Mouse (Mus musculus) frontal cortex, postnatal 14 days (tissue): ENCODE measurements around the gene Mblac2.
"Not testable (repeated sequence)": the region's sequence is repeated elsewhere in the genome, so short reads cannot be mapped to it uniquely, and the experiment has no call there.

Experiments used
- DNase-seq, 2 experiments: peaks; one replicate each; pipeline ENCODE4 v3.0.0; 2022; ENCODE audit warnings: low spot score in 2 of 2

Mblac2 gene

DNA sequence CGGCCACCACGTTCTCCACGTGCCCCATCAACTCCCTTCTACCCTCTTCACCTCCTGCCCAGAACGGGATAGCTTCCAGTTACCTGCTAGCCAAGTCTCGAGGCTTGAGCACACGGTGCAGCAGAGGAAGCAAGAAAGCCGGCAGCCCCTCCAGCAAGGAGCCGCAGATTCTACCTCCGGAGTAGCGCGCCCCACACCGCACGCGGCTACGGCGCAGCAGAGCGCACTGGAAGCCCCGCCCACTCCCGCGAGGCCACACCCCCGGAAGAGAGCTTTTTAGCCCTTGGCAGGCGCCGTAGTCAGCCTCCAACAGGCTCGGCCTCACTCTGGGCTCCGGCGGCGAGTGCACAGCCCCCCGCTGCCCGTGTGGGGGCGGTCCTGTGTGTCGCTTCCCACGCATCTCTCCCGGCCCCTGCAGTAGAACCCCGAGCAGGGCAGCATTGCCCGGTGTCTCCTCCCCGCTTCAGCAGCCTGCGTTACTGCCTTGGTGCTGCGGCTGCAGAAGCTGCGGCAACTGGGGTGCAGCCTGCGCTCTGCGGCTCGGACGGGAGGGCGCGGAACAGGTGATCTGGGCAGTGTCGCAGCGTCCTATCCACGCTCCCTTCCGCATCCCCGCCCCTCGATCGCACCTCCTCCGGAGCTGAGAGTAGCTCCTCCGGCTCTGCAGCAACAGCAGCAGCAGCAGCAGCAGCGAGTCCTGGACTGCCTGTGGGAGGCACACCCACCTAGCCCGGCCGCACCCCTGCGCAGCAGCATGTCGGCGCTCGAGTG is at the start of gene Mblac2, which contains the start of gene Polr3g:
Mblac2 (plus strand) TSS at position 567 of the 771 bp plus-strand sequence.
Polr3g (minus strand) TSS at position 239 of the 771 bp plus-strand sequence.
- peak; percentile 90 to 94 for DNase-seq

DNA sequence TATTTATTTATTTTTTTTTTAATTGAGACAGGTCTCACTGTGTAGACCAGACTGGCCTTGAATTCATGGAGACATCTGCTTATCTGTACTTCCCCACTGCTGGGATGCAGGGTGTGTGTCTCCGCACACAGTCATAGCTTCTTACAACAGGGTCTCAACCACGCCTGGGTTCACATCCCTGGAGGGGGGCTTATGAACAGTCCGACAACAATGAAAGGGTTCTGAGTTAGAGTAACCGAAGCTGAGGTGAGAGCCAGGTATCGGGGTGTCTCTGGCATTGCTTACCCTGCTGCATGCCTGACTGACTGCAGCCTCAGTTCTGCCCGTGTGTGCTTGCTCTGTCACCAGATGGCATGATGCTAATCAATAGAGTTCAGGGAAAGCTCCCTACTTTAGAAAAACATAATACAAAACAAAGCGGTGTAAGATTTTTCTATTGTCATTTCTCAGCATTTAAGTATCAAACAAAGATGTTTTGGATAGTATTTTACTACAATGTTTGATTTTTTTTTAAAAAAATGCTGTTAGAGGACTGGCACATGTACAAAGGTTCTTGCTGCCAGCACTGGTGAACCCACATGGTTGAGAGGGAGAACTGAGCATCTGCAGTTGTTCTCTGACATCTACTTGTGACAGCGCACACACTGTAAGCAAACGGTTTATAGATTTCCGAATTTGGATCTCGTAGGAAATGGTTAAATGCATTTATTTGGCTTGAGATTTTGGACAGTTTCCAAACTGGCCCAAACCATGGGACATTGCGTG is 47.4 kb upstream of the Mblac2 start:
- no peak for DNase-seq

DNA sequence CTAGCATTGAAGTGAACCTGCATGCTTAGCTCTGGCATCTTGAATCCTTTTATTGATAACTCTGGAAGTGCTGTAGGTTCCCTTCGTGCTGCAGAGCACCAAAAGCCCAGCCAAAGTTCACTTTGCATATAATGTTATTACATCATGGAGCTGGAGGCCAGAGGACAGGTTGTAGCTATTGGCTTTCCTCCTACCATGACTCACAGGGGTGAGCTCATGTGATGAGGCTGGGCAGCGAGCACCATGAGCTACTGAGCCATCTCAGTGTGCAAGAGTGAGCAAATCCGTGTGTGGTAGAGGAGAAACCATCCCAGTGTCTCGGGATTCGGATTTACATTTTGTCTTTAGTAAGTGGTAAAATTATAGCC is 46.8 kb upstream of the Mblac2 start:
- no peak for DNase-seq

DNA sequence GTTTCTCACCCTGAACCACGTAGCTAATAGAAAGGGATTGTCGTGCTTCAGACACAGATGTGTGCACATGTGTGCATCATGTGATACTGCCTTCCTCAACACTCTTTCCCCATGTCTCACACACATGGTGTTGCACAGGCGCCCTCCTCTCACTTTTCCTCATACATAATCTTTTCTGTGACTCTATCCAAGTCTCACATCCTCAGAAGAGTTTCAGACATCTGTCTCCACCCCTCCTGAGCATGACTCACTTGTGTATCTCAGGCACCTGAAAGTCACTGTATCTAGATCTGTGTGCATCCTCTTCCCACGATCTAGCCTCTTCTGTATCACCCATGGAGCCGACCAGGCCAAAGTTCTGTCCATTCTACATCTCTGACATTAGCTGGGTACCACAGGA is 43.4 kb upstream of the Mblac2 start:
- DNase-seq = no peak

DNA sequence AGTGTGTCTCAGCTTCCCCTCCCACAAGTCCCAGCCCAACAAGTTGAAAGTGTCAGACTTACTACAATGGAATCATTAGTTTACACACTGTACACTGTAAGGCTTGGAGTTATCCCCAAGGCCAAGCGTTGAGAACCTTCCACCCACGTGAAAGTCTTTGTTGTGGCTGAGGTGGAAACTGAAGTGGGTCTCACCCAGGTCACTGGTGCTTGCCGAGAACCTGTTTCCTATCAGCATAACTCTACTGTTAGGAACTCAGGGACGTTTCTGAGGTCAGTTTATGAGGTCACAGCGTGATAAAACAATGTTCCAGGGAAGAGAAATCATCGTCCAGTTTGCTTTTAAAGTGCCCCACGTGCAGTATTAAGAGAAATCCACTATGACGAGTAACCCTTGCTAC is 35.8 kb upstream of the Mblac2 start:
- DNase-seq = no peak

DNA sequence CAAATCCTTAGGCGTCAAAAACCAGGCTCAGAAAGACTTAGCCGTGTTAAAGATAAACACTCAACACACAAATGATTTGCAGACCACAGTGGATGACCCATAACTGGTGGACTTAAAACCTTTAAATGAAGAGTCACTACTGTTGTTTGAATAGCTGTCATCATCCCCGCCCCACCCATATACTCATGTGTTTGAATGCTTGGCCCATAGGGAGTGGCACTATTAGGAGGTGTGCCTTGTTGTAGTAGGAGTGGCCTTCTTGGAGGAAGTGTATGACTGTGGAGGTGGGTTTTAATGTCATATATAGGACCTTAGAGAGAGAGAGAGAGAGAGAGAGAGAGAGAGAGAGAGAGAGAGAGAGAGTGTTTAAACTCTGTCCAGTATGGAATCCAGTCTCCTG is 28.0 kb upstream of the Mblac2 start:
- DNase-seq = no peak

DNA sequence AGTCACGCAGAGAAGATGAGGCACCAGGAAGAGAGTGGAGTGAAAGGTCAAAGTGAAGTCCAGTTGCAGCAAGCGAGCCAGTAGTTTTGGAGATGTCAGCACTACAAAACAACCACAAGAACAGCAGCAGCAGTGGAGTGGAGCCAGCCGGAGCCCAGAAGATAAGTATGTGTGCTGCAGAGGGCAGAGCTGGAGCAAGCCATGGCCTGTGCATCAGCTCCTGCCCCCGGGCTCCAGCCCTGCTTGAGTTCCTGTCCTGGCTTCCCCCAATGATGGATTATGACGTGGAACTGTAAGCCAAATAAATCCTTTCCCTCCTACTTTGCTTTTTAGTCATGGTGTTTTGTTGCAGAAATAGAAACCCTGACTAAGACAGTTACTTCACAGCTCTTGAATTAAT is 26.9 kb upstream of the Mblac2 start:
- no peak for DNase-seq

DNA sequence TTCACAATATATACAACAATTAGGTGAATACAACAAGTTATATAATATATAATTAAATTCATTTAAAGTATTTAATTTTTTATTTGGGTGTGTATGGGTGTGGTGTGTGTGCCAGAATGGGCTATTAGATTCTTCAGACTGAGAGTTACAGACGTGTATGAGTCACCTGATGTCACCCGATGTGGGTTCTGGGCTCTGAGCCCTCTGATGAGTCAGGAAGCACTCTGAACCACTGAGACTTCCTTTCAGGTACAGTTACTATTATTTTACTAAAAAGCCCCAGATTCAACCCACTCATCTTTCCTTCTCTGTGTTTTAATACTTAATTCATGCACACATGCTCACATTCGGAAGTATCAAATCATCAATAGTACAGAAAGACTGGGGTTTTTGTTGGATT is 26.3 kb upstream of the Mblac2 start:
- DNase-seq = no peak

DNA sequence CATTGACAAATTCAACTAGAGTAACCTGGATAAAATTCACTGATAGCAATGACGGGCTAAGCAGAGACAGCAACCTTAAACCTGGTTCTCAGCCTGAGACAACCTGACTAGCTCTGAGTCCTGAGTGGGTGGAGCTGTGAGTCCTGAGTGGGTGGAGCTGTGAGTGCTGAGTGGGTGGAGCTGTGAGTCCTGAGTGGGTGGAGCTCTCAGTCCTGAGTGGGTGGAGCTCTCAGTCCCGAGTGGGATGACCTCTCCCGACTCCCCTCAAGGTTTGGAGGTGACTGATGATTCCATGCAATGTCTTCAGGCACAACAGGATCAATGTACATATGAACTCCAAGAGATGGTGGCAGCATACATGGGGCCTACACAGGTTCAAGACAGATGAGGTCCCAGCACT is 21.6 kb upstream of the Mblac2 start:
- DNase-seq = no peak

DNA sequence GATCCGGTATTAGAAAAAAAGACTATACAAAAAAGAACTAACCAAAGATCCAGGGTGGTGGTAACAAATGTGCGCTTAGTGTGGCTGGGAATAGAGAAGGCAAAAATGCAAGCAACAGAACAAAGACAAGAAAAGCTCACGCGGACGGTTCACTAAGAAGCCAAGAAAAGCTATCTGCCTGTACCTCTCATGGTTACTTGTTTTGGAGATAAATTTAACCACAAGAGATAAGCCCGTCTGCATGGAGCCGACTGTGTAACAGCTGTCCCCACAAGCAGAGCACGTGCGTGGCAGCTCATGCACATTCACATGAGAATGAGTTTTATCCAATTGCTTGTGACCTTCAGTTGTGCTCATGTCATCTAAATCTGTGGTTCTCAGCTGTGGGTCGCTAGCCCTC is 20.7 kb upstream of the Mblac2 start:
- no peak for DNase-seq

DNA sequence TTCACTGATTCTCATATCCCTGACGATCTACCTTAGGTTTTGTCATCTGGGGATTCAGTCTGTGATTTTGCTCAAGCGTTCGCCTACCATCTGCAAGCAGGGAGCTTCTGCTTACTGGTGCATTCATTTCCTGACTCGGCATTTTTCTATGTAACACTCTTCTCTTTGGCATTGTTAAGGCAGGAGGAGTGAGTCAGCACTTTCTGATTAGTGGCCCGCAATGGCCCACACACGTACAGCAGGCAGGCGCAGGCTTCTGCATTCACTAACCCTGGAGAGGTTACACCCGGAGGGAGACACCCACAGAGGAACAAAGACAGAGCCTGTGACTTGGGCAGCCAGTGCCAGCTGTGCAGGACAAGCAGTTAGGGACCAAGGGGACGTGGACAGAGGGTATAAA is 19.5 kb upstream of the Mblac2 start:
- DNase-seq = no peak

DNA sequence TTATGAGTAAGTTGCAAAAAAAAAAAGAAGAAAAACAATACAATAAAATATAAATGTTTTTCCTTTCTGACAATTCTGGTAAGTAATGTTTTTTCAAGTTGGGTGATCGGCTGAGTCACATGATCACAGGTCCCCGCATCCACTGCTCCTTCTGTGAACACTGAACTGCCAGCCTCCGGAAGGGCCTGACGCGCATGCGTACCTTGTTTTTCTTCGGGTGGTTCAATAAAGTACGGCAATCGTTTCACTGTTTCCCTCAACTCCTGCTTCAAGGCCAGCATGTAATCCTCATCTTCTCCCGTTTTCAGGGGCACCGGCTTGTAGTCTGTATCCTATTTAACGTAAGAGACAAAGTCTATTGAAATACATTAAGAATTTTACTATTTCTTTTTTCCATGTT is 16.7 kb upstream of the Mblac2 start:
- no peak for DNase-seq

DNA sequence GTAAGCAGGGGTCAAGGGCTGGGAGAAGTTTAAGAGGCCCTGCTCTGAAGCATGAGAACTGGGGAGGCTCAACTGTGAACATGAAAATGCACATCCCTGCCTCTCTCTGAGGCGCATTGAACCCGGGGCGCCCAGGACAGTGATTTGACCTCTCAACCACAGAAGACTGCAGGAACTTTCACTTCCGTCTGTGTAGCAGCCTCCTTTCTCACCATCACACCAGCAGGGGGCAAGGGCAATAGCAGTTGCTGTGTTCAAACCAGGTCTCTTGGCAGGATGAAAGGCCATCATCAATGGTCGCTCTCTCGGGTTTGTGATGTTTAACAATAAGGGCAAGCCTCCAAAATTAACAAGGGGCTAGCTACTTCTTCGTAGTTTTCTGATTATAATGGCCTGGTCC is 8.0 kb upstream of the Mblac2 start:
- DNase-seq = no peak

DNA sequence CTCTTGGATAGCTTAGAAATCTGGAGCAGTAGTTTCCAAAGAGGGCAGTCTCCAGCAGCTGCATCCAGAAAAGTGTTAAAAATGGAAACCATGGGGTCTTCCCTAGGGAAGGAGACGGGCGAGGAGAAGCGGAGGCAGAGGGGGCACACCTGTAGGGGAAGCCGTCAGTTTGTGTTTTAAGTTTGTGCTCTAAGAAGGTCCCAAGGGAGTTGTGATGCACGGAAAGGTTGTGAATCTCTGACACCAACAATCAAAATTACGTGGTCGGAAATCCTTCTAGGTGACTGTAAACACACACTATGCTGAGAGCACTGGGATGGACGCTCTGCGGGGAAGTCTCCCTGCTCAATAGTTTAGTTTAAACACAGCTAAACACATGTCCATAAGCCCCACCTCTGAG is 7.5 kb upstream of the Mblac2 start:
- DNase-seq = no peak

DNA sequence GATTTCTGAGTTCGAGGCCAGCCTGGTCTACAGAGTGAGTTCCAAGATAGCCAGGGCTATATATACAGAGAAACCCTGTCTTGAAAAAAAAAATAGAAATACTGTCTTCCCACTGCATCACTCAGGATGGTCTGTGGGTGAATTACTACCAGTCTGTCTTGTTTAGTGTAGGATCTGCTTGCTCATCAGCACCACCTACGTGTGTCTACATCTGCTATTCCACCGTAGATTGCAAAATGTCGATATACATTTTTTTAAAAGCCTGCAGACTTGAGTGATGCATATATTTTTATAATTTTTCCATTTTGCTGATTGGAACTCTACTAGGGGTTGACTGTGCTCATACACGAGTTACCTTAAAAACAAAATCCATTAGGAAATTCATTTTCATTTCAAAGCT is 4.8 kb upstream of the Mblac2 start:
- no peak for DNase-seq

DNA sequence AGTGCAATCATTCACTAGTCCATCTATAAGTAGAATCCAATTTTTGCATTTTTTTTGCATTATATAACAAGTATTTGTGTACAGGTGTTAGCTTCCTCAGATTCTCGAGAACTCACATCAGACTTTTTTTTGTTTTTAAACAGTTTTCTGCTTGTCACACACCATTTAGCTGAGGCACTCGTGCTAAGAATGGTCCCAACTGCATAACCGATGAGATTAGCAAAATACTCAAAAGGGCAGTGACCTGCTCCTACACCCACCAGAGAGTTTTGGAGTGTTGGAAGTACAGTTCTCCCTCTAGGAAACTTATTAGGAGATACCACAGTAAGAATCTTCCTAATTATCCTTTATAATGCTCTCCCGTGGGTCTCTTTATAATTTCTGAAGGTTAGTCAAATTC is 1.3 kb upstream of the Mblac2 start:
- DNase-seq = no peak

DNA sequence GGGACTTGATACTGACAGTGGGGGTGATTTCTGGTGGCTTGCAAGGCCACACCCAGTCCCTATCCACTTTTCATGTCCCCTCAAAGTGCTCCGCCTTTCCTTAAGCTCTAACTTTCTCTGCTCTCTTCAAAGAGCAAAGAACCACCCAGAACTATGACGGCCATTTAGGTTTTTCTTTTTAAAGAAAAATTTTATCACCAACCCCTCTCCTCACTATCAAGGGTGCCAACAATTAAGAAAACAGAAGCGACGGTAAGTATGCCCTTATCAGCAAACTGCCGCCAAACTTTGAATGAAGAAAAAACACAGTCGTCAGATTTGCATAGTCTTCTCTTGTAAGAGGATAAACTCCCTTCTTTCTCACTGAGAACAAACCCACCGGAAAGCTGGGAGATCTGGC is 875 bp upstream of the Mblac2 start:
- DNase-seq = no peak

DNA sequence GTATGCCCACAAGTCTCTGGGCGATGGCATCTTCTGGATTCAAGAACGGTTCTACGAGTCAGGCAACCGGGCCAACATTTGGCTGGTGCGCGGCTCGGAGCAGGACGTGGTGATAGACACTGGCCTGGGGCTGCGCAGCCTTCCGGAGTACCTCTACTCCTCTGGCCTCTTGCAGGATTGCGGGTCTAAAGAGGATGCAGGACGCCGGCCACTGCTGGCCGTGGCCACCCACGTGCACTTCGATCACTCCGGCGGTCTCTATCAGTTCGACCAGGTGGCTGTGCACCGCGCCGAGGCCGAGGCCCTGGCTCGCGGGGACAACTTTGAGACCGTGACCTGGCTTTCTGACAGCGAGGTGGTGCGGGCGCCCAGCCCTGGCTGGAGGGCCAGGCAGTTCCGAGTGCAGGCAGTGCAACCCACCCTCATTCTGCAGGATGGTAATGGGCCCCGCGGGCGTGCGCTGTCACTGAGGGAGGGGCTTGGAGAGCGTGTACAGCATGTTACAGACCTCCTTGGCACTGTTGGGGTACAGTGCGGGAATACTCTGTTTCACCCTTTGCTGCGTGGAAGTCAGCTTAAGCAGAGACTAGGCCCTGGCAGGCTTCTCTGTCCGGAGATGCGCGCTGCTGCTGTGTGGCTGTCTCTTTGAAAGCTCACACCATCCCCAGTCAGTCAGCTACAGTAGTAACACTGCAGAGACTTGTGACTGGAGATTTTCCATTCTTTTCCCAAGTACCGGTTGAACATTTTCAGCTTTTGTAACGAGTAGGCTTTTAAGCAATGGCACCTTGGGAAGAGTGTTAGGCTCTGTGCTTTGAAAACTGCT is 618 bp downstream of the Mblac2 start:
- DNase-seq = peak; percentile 12 to 28

DNA sequence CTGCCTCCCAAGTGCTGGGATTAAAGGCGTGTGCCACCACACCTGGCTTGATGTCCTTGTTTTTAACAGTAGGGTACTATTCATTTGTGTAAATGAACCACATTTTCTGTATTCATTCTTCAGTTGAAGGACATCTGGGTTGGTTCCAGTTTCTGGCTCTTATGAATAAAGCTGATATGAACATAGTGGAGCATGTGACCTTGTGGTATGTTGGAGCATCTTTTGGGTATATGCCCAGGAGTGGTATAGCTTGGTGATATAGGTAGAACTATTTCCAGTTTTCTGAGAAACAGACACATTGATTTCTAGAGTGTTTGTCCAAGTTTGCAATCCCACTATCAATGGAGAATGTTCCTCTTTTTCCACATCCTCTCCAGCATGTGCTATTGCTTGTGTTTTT is 2.8 kb downstream of the Mblac2 start:
- no peak for DNase-seq

DNA sequence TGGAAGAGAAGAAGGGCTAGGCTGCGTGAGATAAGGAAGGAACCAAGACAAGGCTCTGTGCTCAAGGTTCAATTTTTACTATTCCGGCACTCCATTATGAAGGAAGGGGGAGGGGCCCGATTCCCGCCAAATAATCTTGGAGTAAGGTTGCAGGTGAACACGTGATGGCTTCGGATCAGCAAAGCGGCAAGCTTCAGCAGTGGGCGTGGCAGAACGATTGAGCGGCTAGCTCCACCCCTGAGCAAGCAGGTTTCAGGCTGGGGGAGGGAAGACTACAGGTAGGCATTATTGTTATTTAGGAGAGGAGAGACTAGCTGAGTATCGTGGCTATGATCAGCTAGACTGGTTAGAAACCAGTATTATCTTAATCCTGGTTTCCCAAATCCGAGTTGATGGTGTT is 17.0 kb downstream of the Mblac2 start:
- DNase-seq = not testable (repeated sequence)

DNA sequence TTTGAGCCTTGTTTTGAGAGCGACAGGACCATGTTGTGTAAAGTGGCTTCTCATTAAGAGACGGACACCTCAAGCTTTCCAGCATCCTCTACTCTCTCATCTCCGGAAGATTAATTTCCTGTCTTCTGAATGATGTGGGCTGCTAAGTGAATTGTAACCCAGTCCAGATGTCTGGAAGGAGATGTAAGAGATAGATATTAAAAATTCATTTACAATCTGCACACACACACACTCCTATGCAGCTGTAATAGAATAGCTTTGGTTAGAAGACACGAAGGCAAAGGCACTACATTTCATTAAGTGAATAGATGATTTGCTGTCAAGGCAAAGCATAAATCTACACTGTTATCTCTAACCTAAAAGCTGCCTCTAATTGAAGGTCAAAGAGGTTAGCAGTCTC is 18.0 kb downstream of the Mblac2 start:
- no peak for DNase-seq

DNA sequence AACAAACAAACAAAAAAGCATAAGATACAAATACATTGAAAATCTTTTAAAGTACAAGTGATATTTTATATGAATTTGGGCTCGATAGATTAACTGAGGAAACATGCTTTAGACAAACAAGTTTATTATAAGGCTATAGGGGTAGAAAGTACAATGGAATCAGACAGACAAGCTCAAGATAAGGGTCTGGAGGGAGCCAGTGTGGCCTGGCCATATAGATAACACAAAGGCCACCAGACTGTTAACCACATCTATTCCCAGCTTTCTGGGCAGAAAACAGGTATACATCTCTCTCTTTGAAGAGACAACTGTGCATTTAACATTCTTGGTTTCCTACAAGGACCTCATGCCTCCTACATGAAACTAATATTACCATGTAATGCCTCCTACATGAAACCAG is 19.2 kb downstream of the Mblac2 start:
- DNase-seq = no peak

DNA sequence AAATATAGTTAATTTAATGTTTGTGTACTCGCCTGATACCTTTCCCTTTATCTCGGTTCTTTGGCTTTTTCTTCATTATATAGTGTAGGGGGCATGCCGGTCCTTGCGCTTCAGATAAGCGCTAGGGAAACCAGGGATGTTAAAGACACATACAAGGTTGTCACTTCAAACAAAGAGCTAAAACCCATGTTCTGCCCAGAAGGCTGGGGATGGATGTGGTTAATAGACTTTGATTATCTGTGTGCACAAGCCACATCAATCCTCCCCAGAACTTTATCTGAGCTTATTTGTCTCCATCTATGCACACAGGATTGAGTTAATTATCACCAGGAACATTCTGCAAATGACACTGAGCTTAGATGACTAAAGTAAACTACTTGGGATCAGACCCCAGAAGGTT is 25.5 kb downstream of the Mblac2 start:
- DNase-seq = no peak
